Mouse (Mus musculus): ENCODE results near the gene 2210011C24Rik.

2210011C24Rik gene

GRCm38 (mm10) chr8:84011705-84012498, at the start of gene 2210011C24Rik:
Gene 2210011C24Rik, minus strand, starts transcription at chr8:84012171.
- peak; percentile 31 for DNase-seq (ENCODE audit: low spot score)

GRCm38 (mm10) chr8:84060245-84060644, 48.3 kb upstream of the 2210011C24Rik start:
- DNase-seq (ENCODE audit: low spot score) = no peak

- no peak for DNase-seq (ENCODE audit: low spot score)
Observed at GRCm38 (mm10) chr8:84059226-84059625, 47.3 kb upstream of the 2210011C24Rik start.

GRCm38 (mm10) chr8:84057827-84058226, 45.9 kb upstream of the 2210011C24Rik start:
- DNase-seq (ENCODE audit: low spot score) = no peak

GRCm38 (mm10) chr8:84053229-84053628, 41.3 kb upstream of the 2210011C24Rik start:
- DNase-seq (ENCODE audit: low spot score) = no peak

GRCm38 (mm10) chr8:84052746-84053145, 40.8 kb upstream of the 2210011C24Rik start:
- no peak for DNase-seq (ENCODE audit: low spot score)

- DNase-seq (ENCODE audit: low spot score) = no peak
Observed at GRCm38 (mm10) chr8:84048171-84048570, 36.2 kb upstream of the 2210011C24Rik start.

GRCm38 (mm10) chr8:84046505-84046904, 34.5 kb upstream of the 2210011C24Rik start:
- DNase-seq (ENCODE audit: low spot score) = no peak

- DNase-seq (ENCODE audit: low spot score) = no peak
Observed at GRCm38 (mm10) chr8:84044900-84045299, 32.9 kb upstream of the 2210011C24Rik start, which contains the start of gene Rln3. Gene Rln3, minus strand, starts transcription at chr8:84045000.

- no peak for DNase-seq (ENCODE audit: low spot score)
Observed at GRCm38 (mm10) chr8:84044103-84044502, 32.1 kb upstream of the 2210011C24Rik start.

GRCm38 (mm10) chr8:84042948-84043342, 31.0 kb upstream of the 2210011C24Rik start:
- no peak for DNase-seq (ENCODE audit: low spot score)

- peak; percentile 85 for DNase-seq (ENCODE audit: low spot score)
Observed at GRCm38 (mm10) chr8:84042066-84042947, 30.3 kb upstream of the 2210011C24Rik start, which contains the start of gene Il27ra. Gene Il27ra, minus strand, starts transcription at chr8:84042589.

GRCm38 (mm10) chr8:84039050-84039449, 27.1 kb upstream of the 2210011C24Rik start:
- DNase-seq (ENCODE audit: low spot score) = peak; percentile 97

- no peak for DNase-seq (ENCODE audit: low spot score)
Observed at GRCm38 (mm10) chr8:84038015-84038414, 26.0 kb upstream of the 2210011C24Rik start.

- no peak for DNase-seq (ENCODE audit: low spot score)
Observed at GRCm38 (mm10) chr8:84032777-84033176, 20.8 kb upstream of the 2210011C24Rik start.

GRCm38 (mm10) chr8:84029272-84029671, 17.3 kb upstream of the 2210011C24Rik start:
- DNase-seq (ENCODE audit: low spot score) = no peak

- no peak for DNase-seq (ENCODE audit: low spot score)
Observed at GRCm38 (mm10) chr8:84027449-84027848, 15.5 kb upstream of the 2210011C24Rik start.

- peak; percentile 73 for DNase-seq (ENCODE audit: low spot score)
Observed at GRCm38 (mm10) chr8:84025863-84026262, 13.9 kb upstream of the 2210011C24Rik start.

- peak; percentile 79 for DNase-seq (ENCODE audit: low spot score)
Observed at GRCm38 (mm10) chr8:84024171-84024570, 12.2 kb upstream of the 2210011C24Rik start.

- no peak for DNase-seq (ENCODE audit: low spot score)
Observed at GRCm38 (mm10) chr8:84023631-84024030, 11.7 kb upstream of the 2210011C24Rik start.

GRCm38 (mm10) chr8:84023085-84023484, 11.1 kb upstream of the 2210011C24Rik start:
- DNase-seq (ENCODE audit: low spot score) = no peak

- DNase-seq (ENCODE audit: low spot score) = no peak
Observed at GRCm38 (mm10) chr8:84021569-84021968, 9.6 kb upstream of the 2210011C24Rik start.

- no peak for DNase-seq (ENCODE audit: low spot score)
Observed at GRCm38 (mm10) chr8:84021096-84021495, 9.1 kb upstream of the 2210011C24Rik start, which contains the start of gene Palm3. Gene Palm3, plus strand, starts transcription at chr8:84021471.

Data from retina, embryonic 14.5 days (tissue).